Mouse (Mus musculus): ENCODE measurements around the gene Zfp853.

The Zfp853 gene

DNA sequence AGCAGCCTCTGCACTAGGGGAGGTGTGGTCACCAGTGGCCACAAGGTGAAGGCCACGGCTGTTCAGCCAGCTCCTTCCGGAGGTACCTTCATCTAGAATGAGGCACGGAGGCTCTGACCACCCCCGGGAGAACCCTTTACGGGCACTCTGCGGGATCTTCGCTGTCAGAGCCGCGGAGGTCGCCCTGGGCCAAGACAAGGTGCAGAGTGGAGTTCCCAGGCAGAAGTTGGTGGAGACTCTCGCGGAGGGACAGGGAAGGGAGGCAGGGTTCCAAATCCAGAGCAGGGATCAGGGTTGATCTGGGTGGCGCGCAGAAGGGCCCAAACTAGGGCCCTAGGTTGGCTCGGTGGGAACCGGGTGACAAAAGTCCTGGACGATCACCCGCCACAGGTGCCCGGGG is 544 bp downstream of the Zfp853 start:
- in situ Hi-C loops (cut with MboI): no loop called here

GRCm38 (mm10) chr5:143289299-143289698 is 4.1 kb downstream of the Zfp853 start:
- in situ Hi-C loops (cut with MboI): no loop called here

DNA sequence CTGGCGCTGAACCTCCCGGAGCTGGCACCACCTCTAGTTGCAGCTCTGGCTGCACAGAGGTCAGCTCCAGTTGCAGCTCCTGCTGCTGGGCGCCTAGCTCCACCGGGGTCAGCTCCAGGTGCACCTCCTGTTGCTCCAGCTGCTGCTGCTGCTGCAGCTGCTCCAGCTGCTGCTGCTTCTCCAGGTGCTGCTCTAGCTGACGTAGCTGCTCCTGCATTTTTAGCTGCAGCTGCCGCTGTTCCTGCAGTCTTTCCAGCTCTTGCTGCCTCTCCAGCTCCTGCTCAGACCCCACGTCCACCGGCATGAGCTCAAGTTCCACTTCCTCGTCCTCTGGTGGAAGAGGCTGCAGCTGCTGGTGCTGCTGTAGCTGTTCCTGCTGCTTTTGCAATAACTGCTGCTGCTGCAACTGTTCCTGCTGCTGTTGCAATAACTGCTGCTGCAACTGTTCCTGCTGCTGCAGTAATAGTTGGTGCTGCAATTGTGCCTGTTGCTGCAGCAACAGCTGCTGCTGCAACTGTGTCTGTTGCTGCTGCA is 5.0 kb downstream of the Zfp853 start:
- in situ Hi-C loops (cut with MboI): no loop called here

- in situ Hi-C loops (cut with MboI): no loop called here
These were observed 5.6 kb downstream of the Zfp853 start for GRCm38 (mm10) chr5:143287774-143288328.

DNA sequence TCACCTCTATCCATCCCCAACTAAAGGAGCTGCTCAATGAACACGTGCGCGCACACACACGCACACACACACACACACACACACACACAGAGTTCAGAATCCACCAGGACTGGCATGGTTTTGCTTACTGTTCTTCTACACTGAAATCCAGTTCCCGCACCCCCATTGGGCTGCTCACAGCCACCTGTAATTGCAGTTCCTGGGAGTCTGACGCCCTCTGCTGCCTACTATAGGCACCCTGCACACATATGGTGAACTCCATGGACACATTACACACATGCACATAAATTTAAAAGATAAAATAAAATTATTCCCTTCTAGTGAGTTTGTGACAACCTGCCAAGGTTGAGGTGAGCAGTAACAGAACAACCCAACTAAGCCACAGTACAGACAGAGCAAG is 8.7 kb downstream of the Zfp853 start:
- in situ Hi-C loops (cut with MboI): no loop called here

DNA sequence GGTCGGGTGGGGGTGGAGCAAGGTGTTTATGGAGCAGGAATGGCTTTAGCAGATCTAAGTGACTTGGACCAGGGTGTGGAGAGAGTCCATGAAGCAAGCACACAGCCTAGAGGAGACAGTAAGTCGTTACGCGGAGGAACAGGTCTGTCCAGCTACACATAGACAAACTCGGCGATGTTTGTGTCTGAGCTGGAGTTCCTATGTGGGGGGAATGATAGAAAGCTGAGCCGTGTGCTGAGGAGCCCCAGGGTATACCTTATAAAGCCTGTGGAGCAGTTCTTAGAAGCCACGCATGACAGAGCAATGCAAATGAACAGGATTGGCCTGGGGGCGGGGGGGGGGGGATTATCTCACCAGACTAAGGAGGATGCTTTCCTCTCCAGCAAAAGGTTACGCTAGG is 14.2 kb downstream of the Zfp853 start:
- in situ Hi-C loops (cut with MboI): no loop called here

DNA sequence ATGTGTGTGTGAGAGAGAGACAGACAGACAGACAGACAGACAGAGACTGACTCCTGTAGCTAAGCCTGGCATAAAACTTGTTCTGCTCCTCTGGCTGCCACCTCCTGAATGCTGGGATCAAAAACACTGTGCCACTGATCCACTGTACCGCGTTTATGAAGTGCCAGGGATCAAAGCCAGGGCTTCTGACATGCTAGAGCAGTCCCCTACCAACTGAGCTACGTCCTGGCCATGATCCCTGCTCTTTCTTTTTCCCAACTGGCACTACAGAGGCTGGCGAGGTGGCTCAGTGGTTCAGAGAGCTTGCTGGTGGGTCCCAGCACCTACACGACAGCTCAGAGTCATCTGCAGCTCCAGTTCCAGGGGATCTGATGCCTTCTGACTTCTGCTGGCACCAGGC is 17.7 kb downstream of the Zfp853 start:
- in situ Hi-C loops (cut with MboI): no loop called here

GRCm38 (mm10) chr5:143272540-143273330 is 20.7 kb downstream of the Zfp853 start:
- in situ Hi-C loops (cut with MboI): no loop called here

DNA sequence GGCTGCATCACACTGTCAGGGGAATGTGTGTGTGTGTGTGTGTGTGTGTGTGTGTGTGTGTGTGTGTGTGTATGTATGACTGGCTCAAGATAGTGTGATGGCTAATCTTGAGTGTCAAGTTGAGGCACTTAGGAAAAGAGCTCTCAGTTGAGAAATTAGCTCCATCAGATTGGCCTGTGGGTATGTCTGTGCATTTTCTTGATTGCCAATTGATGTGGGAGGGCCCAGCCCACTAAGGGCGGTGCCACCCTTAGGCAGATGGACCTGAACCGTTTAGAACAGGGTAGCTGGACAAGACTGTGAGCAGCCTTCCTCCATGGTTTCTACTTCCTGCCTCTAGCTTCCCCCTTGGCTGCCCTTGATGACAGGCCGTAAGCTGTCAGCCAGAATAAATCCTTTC is 21.3 kb downstream of the Zfp853 start:
- in situ Hi-C loops (cut with MboI): no loop called here

- in situ Hi-C loops (cut with MboI): no loop called here
These were observed 21.8 kb downstream of the Zfp853 start for GRCm38 (mm10) chr5:143271642-143272041.

DNA sequence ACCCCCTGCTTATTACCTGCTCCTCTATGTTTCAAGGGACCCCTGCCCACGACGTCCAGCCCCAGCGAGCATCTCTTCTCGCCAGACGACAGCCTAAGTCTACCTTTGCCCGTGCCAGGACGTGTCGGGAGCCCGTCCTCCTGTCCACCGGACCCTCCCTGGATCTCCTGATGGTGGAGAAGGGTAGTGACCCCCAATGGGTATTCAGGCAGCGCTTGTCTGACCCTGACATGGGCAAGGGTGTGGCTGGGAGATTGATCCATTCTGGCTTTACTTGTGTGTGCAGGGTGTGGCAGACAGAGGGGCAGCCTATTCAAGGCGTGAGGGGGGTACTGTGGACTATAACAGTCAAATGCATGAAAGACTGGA is 23.3 kb downstream of the Zfp853 start:
- in situ Hi-C loops (cut with MboI): no loop called here

DNA sequence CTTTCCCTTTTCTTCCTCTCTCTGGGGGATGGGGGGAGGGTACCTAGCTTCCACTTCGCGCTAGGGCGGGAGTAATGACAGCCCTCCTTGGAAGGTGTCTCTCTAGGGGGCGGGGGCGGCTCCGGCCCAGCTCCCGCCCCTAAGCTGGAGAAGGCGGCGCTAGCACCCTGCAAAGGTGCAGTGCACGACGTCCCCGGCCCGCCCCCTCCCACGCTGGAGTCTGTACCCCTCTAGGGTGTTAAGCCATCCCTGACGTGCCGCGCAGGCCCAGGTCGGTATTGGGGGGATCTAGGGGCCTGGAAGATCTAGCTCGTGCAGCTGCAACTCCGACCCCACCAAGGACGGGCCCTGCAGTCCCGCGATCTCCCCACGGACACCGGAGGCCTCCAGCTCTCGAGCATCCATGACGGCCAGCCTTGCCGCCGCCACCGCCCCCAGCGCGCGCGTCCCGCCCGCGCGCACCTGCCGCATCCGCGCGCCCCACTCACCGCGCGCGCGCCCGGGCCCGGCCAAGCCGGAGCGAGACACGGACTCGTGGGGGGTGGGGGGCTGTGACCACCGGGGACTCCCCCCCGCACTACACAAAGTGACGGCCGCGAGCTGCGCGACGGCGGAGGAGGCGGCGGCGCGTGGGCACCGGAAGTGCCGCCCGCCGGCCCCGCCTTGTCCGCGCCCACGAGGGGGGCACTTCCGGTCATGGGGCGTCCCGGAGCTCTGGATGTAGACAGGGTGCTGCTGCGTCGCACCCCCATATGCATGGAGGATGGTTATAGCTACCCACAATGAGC is 23.9 kb downstream of the Zfp853 start, which contains the start of gene Zfp316:
TSS of gene Zfp316 (minus strand) at position 660 of the 788 bp plus-strand sequence.
- in situ Hi-C loops (cut with MboI): no loop called here

DNA sequence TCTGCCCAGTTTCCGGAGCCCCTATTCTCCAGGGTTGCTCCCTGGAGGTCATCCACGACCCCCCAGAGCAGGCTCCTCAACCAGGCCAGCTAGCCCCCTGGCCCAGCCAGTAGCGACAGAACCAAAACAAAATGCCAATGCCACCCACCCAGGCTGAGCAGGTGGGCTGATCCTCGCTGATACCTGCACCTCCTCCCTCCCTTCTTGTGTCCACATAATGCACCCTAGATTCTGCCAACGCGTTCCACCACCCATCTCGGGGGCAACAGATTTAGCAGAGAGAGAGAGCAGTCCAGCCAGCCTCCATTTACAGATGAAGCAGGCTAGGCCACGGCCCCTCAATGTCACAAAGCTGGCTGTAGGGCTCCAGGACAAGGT is 24.4 kb downstream of the Zfp853 start:
- in situ Hi-C loops (cut with MboI): no loop called here

DNA sequence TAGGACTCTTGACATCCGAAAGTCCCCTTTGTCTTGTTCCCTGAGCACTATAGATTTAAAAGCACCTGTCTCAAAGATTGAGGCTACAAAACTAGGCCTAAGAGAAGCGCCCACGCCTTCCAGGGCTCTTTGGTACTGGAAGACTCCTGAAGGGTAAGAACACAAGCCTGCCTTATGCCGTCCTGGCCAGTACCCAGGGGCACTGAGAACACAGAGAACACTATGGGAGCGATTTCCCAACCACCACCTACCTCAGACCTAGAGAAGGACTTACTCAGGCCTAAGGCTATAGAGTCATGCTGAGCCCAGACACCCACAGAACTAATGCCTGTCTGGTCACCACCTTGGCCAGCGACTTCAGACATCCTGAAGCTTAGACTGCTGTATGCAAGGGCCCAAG is 26.6 kb downstream of the Zfp853 start:
- in situ Hi-C loops (cut with MboI): no loop called here

DNA sequence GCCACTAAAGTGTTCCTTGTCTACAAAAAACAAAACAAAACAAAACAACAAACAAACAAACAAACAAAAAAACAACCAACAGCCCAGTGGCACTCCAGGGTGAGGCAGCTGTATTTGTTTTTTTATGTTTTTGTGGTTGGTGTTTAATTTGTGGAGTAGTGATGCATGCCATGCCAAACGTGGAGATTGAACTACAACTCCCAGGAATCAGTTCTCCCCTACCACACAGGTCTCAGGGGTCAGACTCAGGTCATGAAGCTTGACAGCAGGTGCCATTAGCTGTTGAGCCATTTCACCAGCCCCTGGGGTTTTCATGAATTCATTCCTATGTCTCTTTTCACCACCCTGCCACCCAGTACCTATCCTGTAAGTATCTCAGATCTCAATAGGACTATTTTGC is 28.0 kb downstream of the Zfp853 start:
- in situ Hi-C loops (cut with MboI): no loop called here

DNA sequence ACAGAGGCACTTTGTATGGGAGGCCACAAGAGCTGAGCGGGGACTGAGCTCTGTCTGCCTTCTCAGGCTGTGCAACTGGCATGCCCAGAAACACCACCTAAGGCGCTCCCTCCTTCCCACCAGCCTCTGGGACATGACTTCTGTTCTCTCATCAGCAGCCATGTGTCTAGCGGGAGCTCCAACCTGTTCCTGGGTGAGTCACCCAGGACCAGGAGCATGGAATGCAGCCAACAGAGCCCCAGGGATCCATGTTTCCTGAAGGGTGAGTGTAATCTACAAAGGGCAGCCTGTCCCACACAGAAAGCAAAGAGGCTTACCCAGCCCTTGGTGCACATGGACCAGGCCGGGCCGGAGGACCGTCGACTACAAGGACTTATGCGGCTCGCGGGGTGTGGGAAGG is 28.7 kb downstream of the Zfp853 start:
- in situ Hi-C loops (cut with MboI): no loop called here

- in situ Hi-C loops (cut with MboI): no loop called here
These were observed 31.8 kb downstream of the Zfp853 start for GRCm38 (mm10) chr5:143261636-143262035.

- in situ Hi-C loops (cut with MboI): no loop called here
These were observed 37.6 kb downstream of the Zfp853 start for GRCm38 (mm10) chr5:143255802-143256201.

DNA sequence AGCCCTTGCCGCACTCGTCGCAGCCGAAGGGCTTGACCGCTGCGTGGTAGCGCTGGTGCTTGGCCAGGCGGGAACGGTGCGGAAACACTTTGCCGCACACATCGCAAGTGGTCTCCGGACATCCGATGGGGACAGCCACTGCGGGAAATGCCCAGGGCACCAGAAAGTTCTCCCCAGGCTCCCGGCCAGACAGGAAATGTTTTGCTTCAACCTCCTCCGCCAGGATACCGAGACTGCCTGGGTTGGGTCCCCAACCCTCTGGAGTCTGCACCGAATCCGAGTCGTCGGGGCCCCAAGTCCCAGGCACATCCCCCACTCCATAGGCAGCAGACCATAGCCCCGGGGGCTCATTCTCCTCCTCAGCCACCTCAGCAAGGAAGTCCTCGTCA is 38.3 kb downstream of the Zfp853 start:
- in situ Hi-C loops (cut with MboI): no loop called here

DNA sequence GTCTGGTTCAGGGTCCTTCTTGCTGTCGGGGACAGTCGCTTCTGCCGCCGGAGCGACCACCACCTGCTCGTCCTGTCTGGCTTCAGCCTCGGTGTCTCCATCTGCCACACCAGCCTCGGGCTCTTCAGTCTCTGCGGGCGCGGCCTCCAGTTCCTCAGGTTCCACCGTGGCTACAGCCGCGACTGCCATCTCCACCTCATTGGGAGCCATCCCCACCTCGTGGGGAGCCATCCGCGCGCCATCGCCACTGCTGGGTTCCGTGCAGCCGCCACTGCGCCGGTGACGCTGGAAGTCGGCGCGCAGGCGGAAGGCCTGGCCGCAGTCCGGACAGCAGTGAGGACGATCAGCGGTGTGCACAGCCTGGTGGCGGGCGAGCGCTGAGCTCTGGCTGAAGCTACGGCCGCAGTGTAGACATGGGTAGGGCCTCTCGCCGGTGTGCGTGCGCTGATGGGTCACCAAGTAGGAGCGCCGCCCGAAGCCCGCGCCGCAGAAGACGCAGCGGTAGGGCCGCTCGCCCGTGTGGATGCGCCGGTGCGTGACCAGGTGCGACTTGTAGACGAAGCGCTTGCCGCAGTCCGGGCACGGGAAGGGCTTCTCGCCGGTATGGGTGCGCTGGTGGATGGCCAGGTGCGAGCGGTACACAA is 38.8 kb downstream of the Zfp853 start:
- in situ Hi-C loops (cut with MboI): no loop called here

DNA sequence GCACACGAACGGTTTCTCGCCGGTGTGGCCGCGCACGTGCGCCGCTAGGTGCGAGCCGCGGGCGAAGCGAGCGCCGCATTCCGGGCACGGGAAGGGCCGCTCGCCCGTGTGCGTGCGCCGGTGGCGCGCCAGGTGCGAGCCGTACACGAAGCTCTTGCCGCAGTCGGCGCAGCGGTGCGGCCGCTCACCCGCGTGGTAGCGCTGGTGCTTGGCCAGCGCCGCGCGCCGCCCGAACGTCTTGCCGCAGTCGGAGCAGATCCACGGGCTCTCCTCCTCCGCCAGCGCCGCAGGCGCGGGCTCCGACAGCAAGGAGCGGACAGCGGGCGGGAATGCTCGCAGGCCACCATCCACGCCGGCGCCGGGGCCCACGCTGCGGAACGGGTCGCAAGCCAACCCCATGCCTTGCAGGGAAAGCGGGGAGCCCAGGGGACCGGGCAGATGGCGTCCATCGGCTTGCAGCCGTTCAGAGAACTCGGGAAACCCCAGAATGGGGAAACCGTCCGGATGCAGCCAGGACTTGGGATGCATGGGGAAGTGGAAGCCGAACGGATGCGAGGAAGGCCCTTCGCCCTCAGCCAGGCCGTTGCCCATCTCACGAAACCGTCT is 39.4 kb downstream of the Zfp853 start:
- in situ Hi-C loops (cut with MboI): no loop called here
